Mouse (Mus musculus) B cell, adult 2 months (primary cell): ENCODE data around the gene Thy1.

Experiments used
- DNase-seq, 2 experiments: peaks; one replicate each; pipeline ENCODE4 v3.0.0; 2022

Gene Thy1

GRCm38 (mm10) chr9:44042836-44043707 lies at the start of gene Thy1:
Gene Thy1, plus strand, starts transcription at chr9:44043384.
- no peak for DNase-seq

GRCm38 (mm10) chr9:43997681-43998080 lies 45.5 kb upstream of the Thy1 start:
- no peak for DNase-seq

GRCm38 (mm10) chr9:43998851-43999250 lies 44.3 kb upstream of the Thy1 start:
- no peak for DNase-seq

GRCm38 (mm10) chr9:44004362-44004761 lies 38.8 kb upstream of the Thy1 start:
- DNase-seq, result no peak

- no peak for DNase-seq
Measured at GRCm38 (mm10) chr9:44005305-44005704, 37.9 kb upstream of the Thy1 start.

- no peak for DNase-seq
Measured at GRCm38 (mm10) chr9:44007323-44007722, 35.9 kb upstream of the Thy1 start.

GRCm38 (mm10) chr9:44007991-44008390 lies 35.2 kb upstream of the Thy1 start:
- DNase-seq, result no peak

- DNase-seq, result no peak
Measured at GRCm38 (mm10) chr9:44010900-44011299, 32.3 kb upstream of the Thy1 start.

GRCm38 (mm10) chr9:44011668-44012067 lies 31.5 kb upstream of the Thy1 start:
- no peak for DNase-seq

- DNase-seq, result no peak
Measured at GRCm38 (mm10) chr9:44012164-44012563, 31.0 kb upstream of the Thy1 start.

GRCm38 (mm10) chr9:44012761-44013301 lies 30.4 kb upstream of the Thy1 start:
- no peak for DNase-seq

GRCm38 (mm10) chr9:44013781-44014180 lies 29.4 kb upstream of the Thy1 start:
- DNase-seq, result no peak

GRCm38 (mm10) chr9:44016304-44016703 lies 26.9 kb upstream of the Thy1 start:
- no peak for DNase-seq

- DNase-seq, result no peak
Measured at GRCm38 (mm10) chr9:44017846-44018245, 25.3 kb upstream of the Thy1 start.

- DNase-seq, result no peak
Measured at GRCm38 (mm10) chr9:44020001-44020400, 23.2 kb upstream of the Thy1 start.

GRCm38 (mm10) chr9:44022100-44022847 lies 20.9 kb upstream of the Thy1 start:
- no peak for DNase-seq

GRCm38 (mm10) chr9:44024096-44024495 lies 19.1 kb upstream of the Thy1 start:
- DNase-seq, result no peak

- no peak for DNase-seq
Measured at GRCm38 (mm10) chr9:44029580-44030236, 13.5 kb upstream of the Thy1 start.

GRCm38 (mm10) chr9:44030646-44031045 lies 12.5 kb upstream of the Thy1 start:
- DNase-seq, result no peak

GRCm38 (mm10) chr9:44031079-44031478 lies 12.1 kb upstream of the Thy1 start:
- DNase-seq, result no peak

GRCm38 (mm10) chr9:44031946-44032345 lies 11.2 kb upstream of the Thy1 start:
- no peak for DNase-seq

- DNase-seq, result no peak
Measured at GRCm38 (mm10) chr9:44033317-44033716, 9.9 kb upstream of the Thy1 start.
